Mouse (Mus musculus): ENCODE data around the gene Zfp936.
A peak's percentile ranks its signal among the peaks of the same experiment; 100 is the strongest.
"Not testable (repeated sequence)": the region's sequence is repeated elsewhere in the genome, so short reads cannot be mapped to it uniquely, and the experiment has no call there.

Zfp936 gene

DNA sequence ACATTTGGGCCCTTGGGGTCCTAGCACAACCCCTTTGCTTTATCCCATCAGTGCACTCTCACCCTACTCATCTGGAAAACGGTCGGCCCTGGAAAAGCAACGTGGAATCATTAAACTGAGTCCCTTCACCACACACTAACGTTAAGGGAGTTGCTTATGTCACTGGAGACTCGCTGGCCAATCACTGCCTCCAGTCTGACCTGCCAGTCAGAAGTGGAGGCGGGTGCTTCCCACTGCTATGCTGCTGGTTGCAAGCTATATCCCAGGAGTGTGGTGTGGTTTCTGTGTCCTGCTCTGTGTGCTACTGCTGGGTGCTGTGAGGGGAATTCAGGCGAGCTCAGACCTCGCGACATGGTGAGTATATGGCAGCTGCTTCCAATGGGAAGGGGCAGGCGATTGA, at the start of gene Zfp936:
Zfp936 (plus strand) TSS at position 301 of the 400 bp plus-strand sequence.
- DNase-seq: not testable (repeated sequence)

DNA sequence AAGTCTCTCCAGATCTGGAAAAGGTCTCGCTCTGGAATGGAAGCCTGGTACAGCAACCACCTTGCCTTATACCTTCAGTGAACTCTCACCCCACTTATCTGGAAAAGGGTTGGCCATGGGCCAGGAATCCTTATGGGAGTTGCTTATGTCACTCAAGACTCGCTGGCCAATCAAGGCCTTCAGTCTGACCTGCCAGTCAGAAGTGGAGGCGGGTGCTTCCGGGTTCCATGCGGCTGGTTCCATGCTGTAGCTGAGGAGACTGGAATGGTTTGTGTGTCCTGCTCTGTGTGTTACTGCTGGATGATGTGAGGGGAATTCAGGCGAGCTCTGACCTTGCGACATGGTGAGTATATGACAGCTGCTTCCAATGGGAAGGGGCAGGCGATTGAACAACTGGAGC, 36.2 kb upstream of the Zfp936 start:
- DNase-seq: no peak

- DNase-seq: not testable (repeated sequence)
Observed at GRCm38 (mm10) chr7:43128691-43129090, 14.7 kb downstream of the Zfp936 start.

DNA sequence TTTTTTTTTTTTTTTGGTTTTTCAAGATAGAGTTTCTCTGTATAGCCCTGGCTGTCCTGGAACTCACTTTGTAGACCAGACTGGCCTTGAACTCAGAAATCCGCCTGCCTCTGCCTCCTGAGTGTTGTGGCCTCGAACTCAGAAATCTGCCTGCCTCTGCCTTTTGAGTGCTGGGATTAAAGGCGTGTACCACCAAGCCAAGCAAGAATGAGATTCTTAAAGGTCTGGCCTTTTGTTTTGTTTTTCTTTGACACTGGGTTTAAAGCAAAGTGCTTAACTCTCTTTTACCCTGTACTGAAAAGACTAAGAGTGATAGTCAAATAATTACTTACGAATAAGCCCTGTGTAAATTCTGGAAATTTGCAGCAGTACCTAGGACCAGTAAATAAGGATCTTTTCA, 50.1 kb downstream of the Zfp936 start:
- DNase-seq: not testable (repeated sequence)

DNA sequence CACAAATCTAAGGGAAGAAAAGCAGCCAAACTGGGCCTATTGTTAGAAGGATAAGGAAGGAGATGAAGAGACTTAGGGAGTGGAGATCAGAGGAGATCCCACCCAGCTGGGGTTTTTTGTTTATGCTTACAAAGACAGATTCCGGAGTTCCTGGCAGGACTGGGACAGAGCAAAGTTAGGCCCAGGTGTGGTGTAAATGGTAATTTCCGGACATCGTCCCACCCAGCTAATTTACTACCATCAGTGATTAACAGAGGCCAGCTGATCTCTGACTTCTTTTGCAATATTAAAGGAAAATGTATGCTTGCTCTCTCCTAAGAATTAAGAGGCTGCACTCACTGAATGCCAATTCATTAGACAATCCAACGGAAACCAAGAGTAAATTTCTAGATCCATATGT, 53.1 kb downstream of the Zfp936 start:
- DNase-seq: not testable (repeated sequence)

DNA sequence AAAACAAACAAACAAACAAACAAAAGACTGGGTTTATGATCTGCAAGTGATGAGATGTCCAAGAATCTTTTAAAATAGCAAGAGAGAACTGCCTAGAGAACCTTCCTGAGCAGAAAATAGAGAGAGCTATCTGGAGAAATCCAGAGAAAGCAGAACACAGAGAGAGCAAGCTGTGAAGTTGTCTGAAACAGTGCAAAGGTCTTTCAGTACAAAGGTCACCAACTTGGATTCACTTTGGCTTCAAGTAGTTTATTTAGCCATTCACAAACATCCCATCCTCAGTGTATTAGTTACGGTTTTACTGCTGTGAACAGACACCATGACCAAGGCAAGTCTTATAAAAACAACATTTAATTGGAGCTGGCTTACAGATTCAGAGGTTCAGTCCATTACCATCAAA, 53.8 kb downstream of the Zfp936 start:
- not testable (repeated sequence) for DNase-seq

- DNase-seq: not testable (repeated sequence)
Observed at GRCm38 (mm10) chr7:43168212-43168611, 54.2 kb downstream of the Zfp936 start.

DNA sequence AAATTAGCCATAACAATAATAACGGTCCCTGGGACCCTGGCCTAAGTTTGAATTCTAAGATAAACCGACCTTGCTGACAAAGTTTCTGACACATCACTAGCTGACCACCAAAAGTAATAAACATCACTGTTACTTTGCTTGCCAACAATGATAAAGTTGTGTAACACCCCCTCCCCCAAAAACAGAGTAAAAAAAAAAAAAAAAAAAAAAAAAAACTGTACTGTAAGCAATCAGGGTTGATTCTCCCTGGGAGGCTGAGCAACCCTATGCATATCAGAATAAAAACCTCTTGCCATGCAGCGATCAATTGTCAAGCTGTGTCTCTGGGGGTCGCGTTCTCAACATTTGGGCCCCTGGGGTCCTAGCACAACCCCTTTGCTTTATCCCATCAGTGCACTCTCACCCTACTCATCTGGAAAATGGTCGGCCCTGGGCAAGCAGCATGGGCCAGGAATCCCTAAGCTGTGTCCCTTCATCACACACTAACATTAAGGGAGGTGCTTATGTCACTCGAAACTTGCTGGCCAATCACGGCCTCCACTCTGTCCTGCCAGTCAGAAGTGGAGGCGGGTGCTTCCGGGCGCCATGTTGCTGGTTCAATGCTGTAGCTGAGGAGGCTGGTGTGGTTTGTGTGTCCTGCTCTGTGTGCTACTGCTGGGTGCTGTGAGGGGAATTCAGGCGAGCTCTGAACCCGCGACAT, 63.1 kb downstream of the Zfp936 start:
- DNase-seq: no peak

GRCm38 (mm10) chr7:43213781-43214180, 99.8 kb downstream of the Zfp936 start:
- DNase-seq: peak; percentile 4

All from right cerebral cortex, postnatal 14 days (tissue).